Comparison of ENCODE assay signal across 15 mouse cellular contexts in the genomic region with DNA sequence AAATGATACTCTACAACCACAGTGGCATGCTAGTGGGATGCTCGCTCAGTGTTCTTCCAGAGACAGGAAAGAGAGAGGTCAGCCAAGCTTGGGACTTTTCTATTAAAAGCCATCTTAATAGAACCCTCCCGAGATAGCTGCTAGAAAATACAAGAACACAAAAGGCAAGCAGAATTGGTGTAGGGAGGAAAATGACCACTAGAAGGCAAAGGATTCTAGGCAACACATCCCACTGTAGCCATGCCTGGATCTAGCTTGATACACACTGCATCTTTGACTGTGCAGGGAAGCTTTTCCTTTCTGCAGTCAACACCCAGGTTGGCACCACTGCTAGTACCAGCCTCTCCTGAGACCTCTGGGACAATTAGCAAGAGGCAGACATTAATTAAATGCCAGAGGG.
"Had no signal": no experiment of that assay in that cellular context is flagged by ENCODE, and none has a peak within 500 bp of the region (broad histone marks: within the 10 kb centered on the region; RNA-seq: fewer than 3 reads in every experiment).

No protein-coding gene starts in this region.

- H3K4me3 ChIP-seq: limb, embryonic 10.5 days; limb, embryonic 13.5 days; liver, embryonic 12.5 days; liver, embryonic 15.5 days; lung, embryonic 15.5 days; midbrain, embryonic 13.5 days had no signal

- DNase-seq: kidney, adult 8-10 months; kidney, postnatal 25 days; liver; lung, adult 18-20 months; thymus, adult 2 months; thymus, postnatal 14 days; thymus, postnatal 4 days had no signal

- H3K27ac ChIP-seq: limb, embryonic 10.5 days; limb, embryonic 13.5 days; liver, embryonic 12.5 days; liver, embryonic 15.5 days; lung, embryonic 15.5 days; macrophage; midbrain, embryonic 13.5 days had no signal

- H3K4me1 ChIP-seq: liver, embryonic 12.5 days; liver, embryonic 15.5 days had no signal

- H3K36me3 ChIP-seq: limb, embryonic 10.5 days; liver, embryonic 12.5 days; liver, embryonic 15.5 days; midbrain, embryonic 13.5 days had no signal

- H3K27me3 ChIP-seq: limb, embryonic 13.5 days; liver, embryonic 12.5 days; liver, embryonic 15.5 days; lung, embryonic 15.5 days; midbrain, embryonic 13.5 days had no signal

- H3K9me3 ChIP-seq: limb, embryonic 10.5 days; limb, embryonic 13.5 days; liver, embryonic 12.5 days; liver, embryonic 15.5 days; lung, embryonic 15.5 days; midbrain, embryonic 13.5 days had no signal

- H3K4me2 ChIP-seq: limb, embryonic 13.5 days; liver, embryonic 12.5 days; liver, embryonic 15.5 days; lung, embryonic 15.5 days; midbrain, embryonic 13.5 days had no signal

- ATAC-seq: liver, embryonic 12.5 days; midbrain, embryonic 13.5 days; midbrain, embryonic 16.5 days had no signal

- H3K9ac ChIP-seq: limb, embryonic 13.5 days; liver, embryonic 12.5 days; liver, embryonic 15.5 days; lung, embryonic 15.5 days; midbrain, embryonic 13.5 days had no signal
